Mouse (Mus musculus): ENCODE measurements at regions not wholly inside any gene's neighbourhood (a gene's known extent, or its start where the extent isn't known, plus 50 kb on each side); places are given as distances from the start of the nearest gene placed in this dataset.

DNA sequence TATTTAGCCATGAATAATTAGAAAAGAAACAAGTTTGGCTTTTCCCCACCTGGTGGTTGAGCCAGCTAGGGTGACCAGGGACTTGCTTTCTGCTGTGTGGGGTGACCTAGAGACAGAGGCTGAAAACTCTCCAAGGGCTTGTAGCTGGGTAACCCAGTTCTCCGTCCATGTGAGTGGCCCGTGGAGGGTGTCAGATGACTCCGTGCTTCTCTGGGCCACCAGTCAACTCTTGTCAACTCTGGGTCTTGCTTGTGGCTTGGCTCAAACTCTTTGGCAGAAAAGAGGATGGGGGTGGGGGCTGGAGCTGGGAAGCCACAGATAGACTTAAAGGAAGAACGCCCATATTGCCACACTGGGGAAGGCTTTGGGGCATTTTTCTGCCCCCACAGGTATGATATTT, 547.3 kb upstream of the Gm19410 start:
- TF ChIP-seq CTCF (IDR thresholded peaks at IDR 0.05; ENCODE audit: control insufficient read depth, insufficient read depth, low read length), result no peak
- no peak for TF ChIP-seq POLR2A (IDR thresholded peaks at IDR 0.05; ENCODE audit: borderline replicate concordance, control insufficient read depth, low read depth, low read length)

All from bone marrow, adult 2 months (tissue).